Mouse (Mus musculus) heart, embryonic 13.5 days (tissue): ENCODE data around the gene Wnk2. TPM values are rescaled to one million over a fixed set of nuclear protein-coding genes. Genes with fewer than 3 reads are reported as not detected.

ENCODE experiments used
- ATAC-seq: fragments of 200-750 bp; cut with Nextera tagmentation; 2 replicates; pipeline ENCODE4 v1.8.0; 2017; ENCODE audit warnings: moderate TSS enrichment; ENCODE audit not compliant: insufficient number of reproducible peaks, low FRiP score, low TSS enrichment; ENCODE audit errors: extremely low read depth
- H3K27ac ChIP-seq: fragments of 300-500 bp; sonication (generic); replicated peaks from 2 replicates; pipeline ENCODE4 v1.5.1; 2015; ENCODE audit warnings: moderate library complexity, mild to moderate bottlenecking, inconsistent platforms
- H3K27me3 ChIP-seq: fragments of 300-500 bp; sonication (generic); replicated peaks from 2 replicates; pipeline ENCODE4 v1.6.1; 2015; ENCODE audit warnings: mild to moderate bottlenecking, inconsistent platforms
- H3K36me3 ChIP-seq: fragments of 300-500 bp; sonication (generic); 2 replicates; pipeline ENCODE4 v1.6.1; 2015; ENCODE audit warnings: mild to moderate bottlenecking, inconsistent platforms
- H3K4me1 ChIP-seq: fragments of 300-500 bp; sonication (generic); 2 replicates; pipeline ENCODE4 v1.6.1; 2015; ENCODE audit warnings: inconsistent platforms
- H3K4me2 ChIP-seq: fragments of 300-500 bp; sonication (generic); 2 replicates; pipeline ENCODE4 v1.6.1; 2015; ENCODE audit warnings: inconsistent platforms, mild to moderate bottlenecking, moderate library complexity
- H3K4me3 ChIP-seq: fragments of 300-500 bp; sonication (generic); 2 replicates; pipeline ENCODE4 v1.5.1; 2015; ENCODE audit warnings: moderate library complexity, mild to moderate bottlenecking, inconsistent platforms
- H3K9ac ChIP-seq: fragments of 300-500 bp; sonication (generic); 2 replicates; pipeline ENCODE4 v1.6.1; 2015; ENCODE audit warnings: inconsistent platforms, mild to moderate bottlenecking, moderate library complexity
- H3K9me3 ChIP-seq: fragments of 300-500 bp; sonication (generic); 2 replicates; pipeline ENCODE4 v1.6.1; 2016; ENCODE audit warnings: inconsistent platforms
- WGBS: fragments of 180-500 bp; shearing (Covaris S2); methylation state at CpG from one replicate; pipeline ENCODE4 v1.1.7; 2015; ENCODE audit warnings: mixed read lengths; 5-methylcytosine and 5-hydroxymethylcytosine counted together
- polyA plus RNA-seq: library from polyadenylated mRNA; unstranded; fragments of >200 nt; fragmentation: Nextera tagmentation; extraction: Ambion mirVana; gene quantifications from 2 replicates; pipeline ENCODE4 v1.2.1, GENCODE M21; 2015

The Wnk2 gene
- polyA plus RNA-seq, 1 experiment from 2014 or later: 1.5 TPM

GRCm38 (mm10) chr13:49188219-49188965 is 40.6 kb upstream of the Wnk2 start:
- peak overlapping the region; percentile 90 for H3K27ac ChIP-seq
- H3K9ac ChIP-seq: peak overlapping the region; percentile 91
- H3K9me3 ChIP-seq: no peaks in the 10 kb centered on the region
- no peaks in the 10 kb centered on the region for H3K36me3 ChIP-seq
- no peaks in the 10 kb centered on the region for H3K27me3 ChIP-seq
- WGBS: 24% methylated on average over 15 of the region's 15 CpGs
- peak overlapping the region; percentile 99 for H3K4me2 ChIP-seq
- H3K4me3 ChIP-seq: peak overlapping the region; percentile 88
- no peak for ATAC-seq
- H3K4me1 ChIP-seq: peaks cover 64% of the 10 kb centered on the region

GRCm38 (mm10) chr13:49187288-49188218 is 39.7 kb upstream of the Wnk2 start, which contains the start of gene Ninj1:
Ninj1 (plus strand) TSS chr13:49187485.
- Histone ChIP-seq H3K27me3 (no peaks in the 10 kb centered on the region), H3K9me3 (no peaks in the 10 kb centered on the region), H3K36me3 (no peaks in the 10 kb centered on the region), H3K4me1 (peaks cover 70% of the 10 kb centered on the region), H3K9ac (peak within 1 kb of the TSS; percentile 91), H3K27ac (peak within 1 kb of the TSS; percentile 90), H3K4me2 (peak within 1 kb of the TSS; percentile 99), H3K4me3 (peak within 1 kb of the TSS; percentile 88)
- under 1% methylated on average over 64 of the region's 87 CpGs for WGBS
- ATAC-seq: peak; percentile 86

GRCm38 (mm10) chr13:49186798-49187287 is 39.0 kb upstream of the Wnk2 start:
- Histone ChIP-seq H3K27me3 (no peaks in the 10 kb centered on the region), H3K9me3 (no peaks in the 10 kb centered on the region), H3K4me2 (peak overlapping the region; percentile 99), H3K36me3 (no peaks in the 10 kb centered on the region), H3K9ac (peak overlapping the region; percentile 91), H3K27ac (peak overlapping the region; percentile 90), H3K4me3 (peak overlapping the region; percentile 88), H3K4me1 (peaks cover 68% of the 10 kb centered on the region)
- ATAC-seq: no peak
- 22% methylated on average over 11 of the region's 11 CpGs for WGBS

GRCm38 (mm10) chr13:49183646-49184045 is 35.8 kb upstream of the Wnk2 start:
- Histone ChIP-seq H3K4me3 (no peak overlapping the region), H3K9me3 (no peaks in the 10 kb centered on the region), H3K4me1 (peaks cover 54% of the 10 kb centered on the region), H3K9ac (no peak overlapping the region), H3K27me3 (no peaks in the 10 kb centered on the region), H3K4me2 (no peak overlapping the region), H3K36me3 (no peaks in the 10 kb centered on the region), H3K27ac (peak overlapping the region; percentile 36; the same call in 1 of the 2 replicates)
- 33% methylated on average over 5 of the region's 5 CpGs for WGBS
- ATAC-seq: no peak

- no peak for ATAC-seq
- Histone ChIP-seq H3K27ac (peak overlapping the region; percentile 36; the same call in 1 of the 2 replicates), H3K9ac (no peak overlapping the region; the same call in 1 of the 2 replicates), H3K36me3 (no peaks in the 10 kb centered on the region), H3K4me3 (no peak overlapping the region), H3K27me3 (no peaks in the 10 kb centered on the region), H3K9me3 (no peaks in the 10 kb centered on the region), H3K4me1 (peaks cover 54% of the 10 kb centered on the region), H3K4me2 (no peak overlapping the region)
- 23% methylated on average over 5 of the region's 5 CpGs for WGBS
Observed at GRCm38 (mm10) chr13:49183161-49183560, 35.3 kb upstream of the Wnk2 start.

GRCm38 (mm10) chr13:49181411-49181984 is 33.7 kb upstream of the Wnk2 start:
- Histone ChIP-seq H3K4me3 (no peak overlapping the region), H3K9ac (no peak overlapping the region), H3K36me3 (no peaks in the 10 kb centered on the region), H3K9me3 (no peaks in the 10 kb centered on the region), H3K4me1 (peaks cover 45% of the 10 kb centered on the region), H3K27ac (no peak overlapping the region), H3K4me2 (no peak overlapping the region), H3K27me3 (no peaks in the 10 kb centered on the region)
- ATAC-seq: no peak
- WGBS: 75% methylated on average over 3 of the region's 3 CpGs

GRCm38 (mm10) chr13:49180691-49181090 is 32.9 kb upstream of the Wnk2 start:
- H3K4me1 ChIP-seq: peaks cover 43% of the 10 kb centered on the region
- 61% methylated on average over 1 of the region's 1 CpGs for WGBS
- H3K4me3 ChIP-seq: no peak overlapping the region
- no peaks in the 10 kb centered on the region for H3K27me3 ChIP-seq
- no peaks in the 10 kb centered on the region for H3K36me3 ChIP-seq
- H3K27ac ChIP-seq: no peak overlapping the region
- H3K9ac ChIP-seq: no peak overlapping the region
- no peak overlapping the region for H3K4me2 ChIP-seq
- no peaks in the 10 kb centered on the region for H3K9me3 ChIP-seq
- no peak for ATAC-seq

- 80% methylated on average over 5 of the region's 5 CpGs for WGBS
- no peaks in the 10 kb centered on the region for H3K27me3 ChIP-seq
- no peak overlapping the region for H3K4me3 ChIP-seq
- H3K27ac ChIP-seq: no peak overlapping the region
- H3K36me3 ChIP-seq: no peaks in the 10 kb centered on the region
- peaks cover 43% of the 10 kb centered on the region for H3K4me1 ChIP-seq
- no peak for ATAC-seq
- H3K4me2 ChIP-seq: no peak overlapping the region
- no peaks in the 10 kb centered on the region for H3K9me3 ChIP-seq
- H3K9ac ChIP-seq: no peak overlapping the region
Observed at GRCm38 (mm10) chr13:49180274-49180673, 32.5 kb upstream of the Wnk2 start.

GRCm38 (mm10) chr13:49178839-49179585 is 31.2 kb upstream of the Wnk2 start:
- Histone ChIP-seq H3K9me3 (no peaks in the 10 kb centered on the region), H3K4me3 (no peak overlapping the region), H3K9ac (peak overlapping the region; percentile 55), H3K27ac (peak overlapping the region; percentile 84), H3K36me3 (no peaks in the 10 kb centered on the region), H3K27me3 (no peaks in the 10 kb centered on the region; the same call in 1 of the 2 replicates), H3K4me2 (no peak overlapping the region), H3K4me1 (peaks cover 43% of the 10 kb centered on the region)
- ATAC-seq: peak; percentile 62; the same call in 1 of the 2 replicates
- WGBS: 51% methylated on average over 19 of the region's 19 CpGs

GRCm38 (mm10) chr13:49175509-49175908 is 27.7 kb upstream of the Wnk2 start:
- ATAC-seq: no peak
- Histone ChIP-seq H3K9me3 (no peaks in the 10 kb centered on the region), H3K4me1 (peaks cover 37% of the 10 kb centered on the region), H3K27me3 (peaks cover 10% of the 10 kb centered on the region; the same call in 1 of the 2 replicates), H3K9ac (no peak overlapping the region), H3K4me3 (no peak overlapping the region), H3K4me2 (no peak overlapping the region), H3K27ac (no peak overlapping the region), H3K36me3 (no peaks in the 10 kb centered on the region)
- 66% methylated on average over 10 of the region's 10 CpGs for WGBS
